8 mouse cellular contexts compared by ENCODE assay signal in genomic region chr17:21515403-21516105, GRCm38 (mm10). TPM values are rescaled to one million over a fixed set of nuclear protein-coding genes. Genes with fewer than 3 reads are reported as not detected.
DNase-seq lines count a peak whose midpoint lies in the region; ATAC-seq and TF ChIP-seq lines count a peak whose summit lies in the region.

No protein-coding gene starts in this region.

- H3K4me2 ChIP-seq in hindbrain, postnatal 0 days (ENCODE audit: low read depth, low read length) = peak overlapping the region; percentile 75

- peak overlapping the region; percentile 48 for H3K4me3 ChIP-seq in hindbrain, postnatal 0 days (ENCODE audit: low read length)
- peak overlapping the region; percentile 52 for H3K4me3 ChIP-seq in left cerebral cortex, adult 2 months
- H3K4me3 ChIP-seq in macrophage (ENCODE audit: inconsistent target) = no peak overlapping the region; the same call in 1 of the 2 replicates

- H3K9me3 ChIP-seq in hindbrain, postnatal 0 days (ENCODE audit: low read length) = no peaks in the 10 kb centered on the region

- H3K79me2 ChIP-seq in macrophage (ENCODE audit: inconsistent target) = no peaks in the 10 kb centered on the region

- H3K36me3 ChIP-seq in hindbrain, postnatal 0 days (ENCODE audit: insufficient read depth, low read length) = no peaks in the 10 kb centered on the region
- peaks cover 9% of the 10 kb centered on the region; the same call in 1 of the 2 replicates for H3K36me3 ChIP-seq in macrophage (ENCODE audit: inconsistent target)

- intact Hi-C loops in left cerebral cortex, adult 2 months (cut with DNase I) = loop anchor here (1.0 to 2.0 kb wide), 4 partner anchors 19 to 285 kb away; partner anchors contain the start of gene Zfp51

- 1% methylated on average over 8 of the region's 8 CpGs for whole genome bisulfite sequencing in hindbrain, postnatal 0 days
- 2% methylated on average over 8 of the region's 8 CpGs for WGBS in macrophage (ENCODE audit: missing documents)

- DNase-seq in adrenal gland, adult (ENCODE audit: inconsistent age in 2 of 2, low spot score in 1 of 2) = peak; percentile 64 to 92
- no peak for DNase-seq in adrenal gland, adult 8-10 months
- peak; percentile 58 for DNase-seq in cerebellum, adult 9-11 months
- peak; percentile 55 to 77 for DNase-seq in frontal cortex, postnatal 36 days (ENCODE audit: low spot score in 2 of 2)
- DNase-seq in hindbrain, postnatal 0 days (ENCODE audit: low spot score) = peak; percentile 93
- DNase-seq in left cerebral cortex, adult 2 months (ENCODE audit: extremely low spot score in 1 of 2, low spot score in 2 of 2) = peak; percentile 62 to 70
- DNase-seq in right cerebral cortex, adult 2 months (ENCODE audit: low spot score in 2 of 2) = peak; percentile 74 to 75

- H3K27me3 ChIP-seq in hindbrain, postnatal 0 days (ENCODE audit: insufficient read depth, low read length) = no peaks in the 10 kb centered on the region

- peak; percentile 77 for TF ChIP-seq CTCF in hindbrain, postnatal 0 days (IDR thresholded peaks at IDR 0.05; ENCODE audit: low read depth)
- peak; percentile 80 for TF ChIP-seq CTCF in left cerebral cortex, adult 2 months (IDR thresholded peaks at IDR 0.05)

- peak overlapping the region; percentile 81 for H3K27ac ChIP-seq in hindbrain, postnatal 0 days
- H3K27ac ChIP-seq in left cerebral cortex, adult 2 months = peak overlapping the region; percentile 85
- H3K27ac ChIP-seq in macrophage = peak overlapping the region; percentile 79

- no peak overlapping the region; the same call in 1 of the 2 replicates for H3K9ac ChIP-seq in hindbrain, postnatal 0 days (replicated peaks; ENCODE audit: low read length)

- no peaks in the 10 kb centered on the region for H3K4me1 ChIP-seq in hindbrain, postnatal 0 days (ENCODE audit: insufficient read depth, low read length)

- peak; percentile 73 for ATAC-seq in hindbrain, postnatal 0 days

RNA-seq across cellular contexts. Expression of gene Zfp52, which starts 19.8 kb away (rescaled TPM):
- total RNA-seq in adrenal gland, adult 8-10 months (2022) = 10 to 100 TPM; 29.8 to 42.1 (median 33.2) TPM
- 2.0 and 2.1 TPM in 2 replicates for total RNA-seq in hindbrain, postnatal 0 days (2014; rRNA removed)
- 2.1 and 2.3 TPM in 2 replicates for polyA plus RNA-seq in hindbrain, postnatal 0 days (2015; fragmentation: Nextera tagmentation; extraction: Ambion mirVana)
- total RNA-seq in left cerebral cortex, adult 2 months (2021) = 1 to 10 TPM; 6.5 to 6.8 TPM
- total RNA-seq in macrophage (2018; cell fraction: chromatin; rRNA removed) = 10 to 100 TPM; 10.2 to 42.3 (median 20.7) TPM
- 10 to 100 TPM in 15 of 26 experiments, 1 to 10 TPM in 11; 6.6 to 14.7 (median 10.3) TPM for total RNA-seq in macrophage (2018; cell fraction: cytosol; rRNA removed)
- total RNA-seq in macrophage (2018; cell fraction: nucleus; rRNA removed) = 10 to 100 TPM in 25 of 26 experiments, 1 to 10 TPM in 1; 9.6 to 30.4 (median 18.9) TPM
- 11.0 to 21.1 TPM (median 13.0 TPM) in 3 replicates for polyA plus RNA-seq in macrophage (2018)

RNA-seq across cellular contexts. Expression of gene Zfp53, which starts 26.8 kb away (rescaled TPM):
- 1 to 10 TPM; 3.0 to 3.8 (median 3.4) TPM for total RNA-seq in adrenal gland, adult 8-10 months (2022)
- total RNA-seq in hindbrain, postnatal 0 days (2014; rRNA removed) = 3.1 and 3.4 TPM in 2 replicates
- 7.8 and 7.9 TPM in 2 replicates for polyA plus RNA-seq in hindbrain, postnatal 0 days (2015; fragmentation: Nextera tagmentation; extraction: Ambion mirVana)
- 1 to 10 TPM; 4.0 to 5.1 TPM for total RNA-seq in left cerebral cortex, adult 2 months (2021)
- 10 to 100 TPM in 9 of 26 experiments, 1 to 10 TPM in 17; 1.2 to 23.3 (median 6.8) TPM for total RNA-seq in macrophage (2018; cell fraction: chromatin; rRNA removed)
- 10 to 100 TPM in 2 of 26 experiments, 1 to 10 TPM in 24; 2.4 to 10.5 (median 7.0) TPM for total RNA-seq in macrophage (2018; cell fraction: cytosol; rRNA removed)
- 10 to 100 TPM in 10 of 26 experiments, 1 to 10 TPM in 16; 1.5 to 19.9 (median 7.9) TPM for total RNA-seq in macrophage (2018; cell fraction: nucleus; rRNA removed)
- 5.6 to 11.7 TPM (median 10.3 TPM) in 3 replicates for polyA plus RNA-seq in macrophage (2018)

RNA-seq across cellular contexts. Expression of gene Zfp948, which starts 51.3 kb away (rescaled TPM):
- total RNA-seq in adrenal gland, adult 8-10 months (2022) = 10 to 100 TPM in 1 of 4 experiments, 1 to 10 TPM in 3; 6.8 to 12.5 (median 9.1) TPM
- total RNA-seq in hindbrain, postnatal 0 days (2014; rRNA removed) = 6.5 and 8.7 TPM in 2 replicates
- 13.2 and 15.5 TPM in 2 replicates for polyA plus RNA-seq in hindbrain, postnatal 0 days (2015; fragmentation: Nextera tagmentation; extraction: Ambion mirVana)
- total RNA-seq in left cerebral cortex, adult 2 months (2021) = 10 to 100 TPM in 1 of 2 experiments, 1 to 10 TPM in 1; 9.8 to 18.1 TPM
- total RNA-seq in macrophage (2018; cell fraction: chromatin; rRNA removed) = 10 to 100 TPM in 24 of 26 experiments, 1 to 10 TPM in 2; 4.2 to 34.9 (median 17.9) TPM
- 1 to 10 TPM; 2.5 to 7.8 (median 5.3) TPM for total RNA-seq in macrophage (2018; cell fraction: cytosol; rRNA removed)
- 10 to 100 TPM in 25 of 26 experiments, 1 to 10 TPM in 1; 9.8 to 33.5 (median 16.8) TPM for total RNA-seq in macrophage (2018; cell fraction: nucleus; rRNA removed)
- polyA plus RNA-seq in macrophage (2018) = 5.0 to 9.7 TPM (median 7.9 TPM) in 3 replicates
